Mouse (Mus musculus): ENCODE measurements around the gene Rpl37a. TPM values are rescaled to one million over a fixed set of nuclear protein-coding genes. Genes with fewer than 3 reads are reported as not detected.

Gene Rpl37a
- polyA plus RNA-seq, 1 experiment from 2014 or later = 2,120 TPM

Other genes starting within 250 kb of the Rpl37a start
- gene March4, start 174.4 kb upstream of the Rpl37a start, polyA plus RNA-seq (2015; fragmentation: Nextera tagmentation; extraction: Ambion mirVana) = 0.17 and 0.18 TPM in 2 replicates
- gene Smarcal1, start 128.0 kb upstream of the Rpl37a start, polyA plus RNA-seq (2015; fragmentation: Nextera tagmentation; extraction: Ambion mirVana) = 27.8 and 30.4 TPM in 2 replicates
- gene Ankar, start 10.7 kb upstream of the Rpl37a start, polyA plus RNA-seq (2015; fragmentation: Nextera tagmentation; extraction: Ambion mirVana) = not detected in 2 replicates
- 469 and 555 TPM in 2 replicates for gene Igfbp2, start 113.2 kb downstream of the Rpl37a start, polyA plus RNA-seq (2015; fragmentation: Nextera tagmentation; extraction: Ambion mirVana)
- gene Igfbp5, start 163.6 kb downstream of the Rpl37a start, polyA plus RNA-seq (2015; fragmentation: Nextera tagmentation; extraction: Ambion mirVana) = 141 and 165 TPM in 2 replicates